8 mouse cellular contexts compared by ENCODE assay signal in genomic region chr4:100095685-100096595, GRCm38 (mm10). TPM values are rescaled to one million over a fixed set of nuclear protein-coding genes. Genes with fewer than 3 reads are reported as not detected.
DNase-seq lines count a peak whose midpoint lies in the region; ATAC-seq and TF ChIP-seq lines count a peak whose summit lies in the region.

Ror1 (plus strand) TSS chr4:100095791.

- TF ChIP-seq POLR2A in heart, adult 2 months (IDR thresholded peaks at IDR 0.05; ENCODE audit: insufficient read depth, low read depth, low read length), result peak; percentile 45; the same call in 1 of the 2 replicates

- H3K9ac ChIP-seq in embryonic facial prominence, embryonic 11.5 days (replicated peaks; ENCODE audit: low read length), result peak within 1 kb of the TSS; percentile 92
- peak within 1 kb of the TSS; percentile 69 for H3K9ac ChIP-seq in heart, adult 2 months (ENCODE audit: low read depth, low read length)
- peak within 1 kb of the TSS; percentile 76 for H3K9ac ChIP-seq in midbrain, embryonic 11.5 days (ENCODE audit: low read length)

- peak; percentile 91 for ATAC-seq in embryonic facial prominence, embryonic 11.5 days (replicated peaks; ENCODE audit: insufficient number of reproducible peaks, low FRiP score, low TSS enrichment, low read depth)
- peak; percentile 92 for ATAC-seq in midbrain, embryonic 11.5 days (ENCODE audit: low FRiP score)

- TF ChIP-seq EP300 in heart, adult 2 months (IDR thresholded peaks at IDR 0.05; ENCODE audit: insufficient read depth, low read depth, low read length), result no peak

- no peaks in the 10 kb centered on the region for H3K36me3 ChIP-seq in embryonic facial prominence, embryonic 11.5 days (replicated peaks; ENCODE audit: control insufficient read depth, insufficient read depth, low read depth, low read length)
- H3K36me3 ChIP-seq in heart, adult 2 months (ENCODE audit: control insufficient read depth, insufficient read depth, low read length), result no peaks in the 10 kb centered on the region
- H3K36me3 ChIP-seq in midbrain, embryonic 11.5 days (ENCODE audit: control insufficient read depth, insufficient read depth, low read length), result no peaks in the 10 kb centered on the region

- peak within 1 kb of the TSS; percentile 88 for H3K4me3 ChIP-seq in embryonic facial prominence, embryonic 11.5 days (ENCODE audit: low read depth, low read length)
- peak within 1 kb of the TSS; percentile 81 for H3K4me3 ChIP-seq in heart, adult 2 months
- H3K4me3 ChIP-seq in midbrain, embryonic 11.5 days (ENCODE audit: low read depth, low read length), result peak within 1 kb of the TSS; percentile 67

- WGBS in embryonic facial prominence, embryonic 11.5 days, result under 1% methylated on average over 76 of the region's 76 CpGs
- under 1% methylated on average over 76 of the region's 76 CpGs for WGBS in heart, adult 2 months
- WGBS in midbrain, embryonic 11.5 days, result 0% methylated on average over 68 of the region's 76 CpGs

- 0 out of 2 replicates have a peak, but pooled peaks cover 3% of the 10 kb centered on the region for H3K4me1 ChIP-seq in embryonic facial prominence, embryonic 11.5 days (ENCODE audit: control insufficient read depth, insufficient read depth, low read length)
- no peaks in the 10 kb centered on the region for H3K4me1 ChIP-seq in heart, adult 2 months (ENCODE audit: control insufficient read depth, insufficient read depth, low read length)
- peaks cover 5% of the 10 kb centered on the region; the same call in 1 of the 2 replicates for H3K4me1 ChIP-seq in midbrain, embryonic 11.5 days (ENCODE audit: control insufficient read depth, insufficient read depth, low read length)

- peak; percentile 72 for TF ChIP-seq CTCF in heart, adult 2 months (IDR thresholded peaks at IDR 0.05)

- peak; percentile 81 for DNase-seq in adrenal gland, postnatal 4 days (ENCODE audit: low spot score in 2 of 2)
- peak; percentile 92 for DNase-seq in embryonic facial prominence, embryonic 11.5 days (ENCODE audit: low spot score)
- peak; percentile 89 to 91 for DNase-seq in heart, adult 2 months
- DNase-seq in kidney, adult 18-20 months, result peak; percentile 92
- peak; percentile 95 for DNase-seq in left cerebral cortex, postnatal 4 days
- DNase-seq in midbrain, embryonic 11.5 days (ENCODE audit: low spot score, missing footprints), result peak; percentile 99
- peak; percentile 51 for DNase-seq in skeletal muscle tissue, adult 2 months (ENCODE audit: low read depth, low spot score)
- DNase-seq in MN1 (ENCODE audit: low spot score), result no peak

- no peaks in the 10 kb centered on the region for H3K79me2 ChIP-seq in heart, adult 2 months (replicated peaks; ENCODE audit: control insufficient read depth, insufficient read depth, low read length)

- peak within 1 kb of the TSS; percentile 71 for H3K4me2 ChIP-seq in embryonic facial prominence, embryonic 11.5 days (ENCODE audit: low read depth, low read length)
- H3K4me2 ChIP-seq in midbrain, embryonic 11.5 days, result peak within 1 kb of the TSS; percentile 83

- H3K9me3 ChIP-seq in embryonic facial prominence, embryonic 11.5 days (replicated peaks; ENCODE audit: control insufficient read depth, low read length), result no peaks in the 10 kb centered on the region
- no peaks in the 10 kb centered on the region for H3K9me3 ChIP-seq in midbrain, embryonic 11.5 days (ENCODE audit: control insufficient read depth, low read length)

- no peaks in the 10 kb centered on the region for H3K27me3 ChIP-seq in embryonic facial prominence, embryonic 11.5 days (ENCODE audit: control insufficient read depth, insufficient read depth, low read length)
- no peaks in the 10 kb centered on the region for H3K27me3 ChIP-seq in heart, adult 2 months (ENCODE audit: control insufficient read depth, insufficient read depth, low read length)
- peaks cover 8% of the 10 kb centered on the region for H3K27me3 ChIP-seq in midbrain, embryonic 11.5 days (ENCODE audit: control insufficient read depth, insufficient read depth, low read length)

- H3K27ac ChIP-seq in embryonic facial prominence, embryonic 11.5 days (replicated peaks; ENCODE audit: low read depth, low read length), result peak within 1 kb of the TSS; percentile 82
- peak within 1 kb of the TSS; percentile 87 for H3K27ac ChIP-seq in heart, adult 2 months
- H3K27ac ChIP-seq in midbrain, embryonic 11.5 days (ENCODE audit: low read depth, low read length), result peak within 1 kb of the TSS; percentile 40; the same call in 1 of the 2 replicates

- intact Hi-C loops in heart, adult 2 months (cut with DNase I), result loop anchor here (1.0 to 10.0 kb wide), 6 partner anchors 46 to 437 kb away; no protein-coding TSS in a partner anchor
- intact Hi-C loops in left cerebral cortex, postnatal 4 days (cut with DNase I), result loop anchor here (5.0 kb wide), 2 partner anchors 311 to 441 kb away; no protein-coding TSS in a partner anchor

RNA-seq across cellular contexts. Expression of gene Ror1, which starts in this region (rescaled TPM):
- 10 to 100 TPM; 12.0 to 13.6 TPM for total RNA-seq in adrenal gland, postnatal 4 days (2021)
- 15.5 and 17.3 TPM in 2 replicates for polyA plus RNA-seq in embryonic facial prominence, embryonic 11.5 days (2014; fragmentation: Nextera tagmentation; extraction: Ambion mirVana)
- 1 to 10 TPM; 3.4 to 5.0 TPM for total RNA-seq in heart, adult 2 months (2021)
- 2.3 and 2.7 TPM in 2 replicates for polyA plus RNA-seq in heart, adult 2 months (2012; rRNA removed)
- 1 to 10 TPM; 1.2 to 1.4 TPM for total RNA-seq in left cerebral cortex, postnatal 4 days (2021)
- polyA plus RNA-seq in midbrain, embryonic 11.5 days (2014; fragmentation: Nextera tagmentation; extraction: Ambion mirVana), result 4.8 TPM in 2 replicates
